Mouse (Mus musculus) hindbrain, postnatal 0 days (tissue): ENCODE measurements around the gene Trim69. TPM values are rescaled to one million over a fixed set of nuclear protein-coding genes. Genes with fewer than 3 reads are reported as not detected.

ENCODE experiments used
- ATAC-seq: fragments of 200-750 bp; cut with Nextera tagmentation; 2 replicates; pipeline ENCODE4 v1.8.0; 2017; ENCODE audit warnings: mild to moderate bottlenecking, moderate TSS enrichment, moderate library complexity
- DNase-seq: peaks from one replicate; pipeline ENCODE4 v3.0.0-alpha.2; 2015; ENCODE audit warnings: low spot score
- H3K27ac ChIP-seq: fragments of 300-500 bp; sonication (generic); 2 replicates; pipeline ENCODE4 v1.5.1; 2014; ENCODE audit warnings: mild to moderate bottlenecking
- H3K27me3 ChIP-seq: fragments of 300-500 bp; sonication (generic); 2 replicates; pipeline ENCODE4 v1.6.1; 2014; ENCODE audit warnings: low read length, mixed read lengths; ENCODE audit not compliant: insufficient read depth
- H3K36me3 ChIP-seq: fragments of 300-500 bp; sonication (generic); 2 replicates; pipeline ENCODE4 v1.6.1; 2014; ENCODE audit warnings: low read length, mixed read lengths; ENCODE audit not compliant: insufficient read depth
- H3K4me1 ChIP-seq: fragments of 300-500 bp; sonication (generic); 2 replicates; pipeline ENCODE4 v1.6.1; 2014; ENCODE audit warnings: antibody characterized with exemption, low read length, mixed read lengths; ENCODE audit not compliant: insufficient read depth
- H3K4me2 ChIP-seq: fragments of 300-500 bp; sonication (generic); 2 replicates; pipeline ENCODE4 v1.6.1; 2014; ENCODE audit warnings: low read depth, mild to moderate bottlenecking, low read length, moderate library complexity, mixed read lengths
- H3K4me3 ChIP-seq: fragments of 300-500 bp; sonication (generic); 2 replicates; pipeline ENCODE4 v1.5.1; 2014; ENCODE audit warnings: low read length
- H3K9ac ChIP-seq: fragments of 300-500 bp; sonication (generic); replicated peaks from 2 replicates; pipeline ENCODE4 v1.6.1; 2014; ENCODE audit warnings: mild to moderate bottlenecking, low read length, moderate library complexity, mixed read lengths
- H3K9me3 ChIP-seq: fragments of 300-500 bp; sonication (generic); 2 replicates; pipeline ENCODE4 v1.6.1; 2016; ENCODE audit warnings: low read length, mixed read lengths
- CTCF ChIP-seq: IDR thresholded peaks from 2 replicates; pipeline ENCODE4 v1.5.1; 2016; ENCODE audit warnings: antibody characterized with exemption, control low read depth, low read depth
- WGBS: fragments of 180-500 bp; shearing (Covaris S2); extraction: QIAGEN DNeasy Blood & Tissue Kit; methylation state at CpG from one replicate; pipeline ENCODE4 v1.1.7; 2014; 5-methylcytosine and 5-hydroxymethylcytosine counted together
- polyA plus RNA-seq: library from polyadenylated mRNA; unstranded; fragments of >200 nt; fragmentation: Nextera tagmentation; extraction: Ambion mirVana; gene quantifications from 2 replicates; pipeline ENCODE4 v1.2.1, GENCODE M21; 2015
- total RNA-seq: library from RNA; depleted of rRNA; stranded (reverse); fragments of >200 nt; gene quantifications from 2 replicates; pipeline ENCODE4 v1.2.3, GENCODE M21; 2014

Trim69 gene
- total and polyA plus RNA-seq, 2 experiments from 2014 or later: not detected

DNA sequence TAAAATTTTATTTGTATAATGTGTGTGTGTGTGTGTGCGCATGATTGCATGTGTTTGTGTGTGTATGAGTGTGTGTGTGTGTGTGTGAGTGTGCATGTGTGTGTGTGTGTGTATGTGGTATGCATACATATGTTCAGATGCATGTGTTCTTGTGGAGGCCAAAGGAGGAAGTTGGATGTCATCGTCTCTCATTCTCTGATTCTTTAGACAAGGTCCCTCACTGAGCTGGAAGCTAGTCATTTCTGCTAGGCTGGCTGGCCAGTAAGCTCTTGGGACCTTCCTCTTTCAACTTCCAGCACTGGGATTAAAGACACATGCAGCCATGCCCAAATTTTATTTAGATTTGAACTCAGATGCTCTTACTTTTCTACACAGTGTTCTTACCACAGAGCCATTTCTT is 28.4 kb upstream of the Trim69 start:
- Histone ChIP-seq H3K27me3 (no peaks in the 10 kb centered on the region), H3K9ac (no peak overlapping the region), H3K36me3 (no peaks in the 10 kb centered on the region), H3K4me3 (no peak overlapping the region), H3K4me1 (no peaks in the 10 kb centered on the region), H3K9me3 (no peaks in the 10 kb centered on the region), H3K4me2 (no peak overlapping the region), H3K27ac (no peak overlapping the region)
- WGBS: 83% methylated on average over 2 of the region's 2 CpGs
- DNase-seq (no peak), ATAC-seq (no peak)
- no peak for TF ChIP-seq CTCF

DNA sequence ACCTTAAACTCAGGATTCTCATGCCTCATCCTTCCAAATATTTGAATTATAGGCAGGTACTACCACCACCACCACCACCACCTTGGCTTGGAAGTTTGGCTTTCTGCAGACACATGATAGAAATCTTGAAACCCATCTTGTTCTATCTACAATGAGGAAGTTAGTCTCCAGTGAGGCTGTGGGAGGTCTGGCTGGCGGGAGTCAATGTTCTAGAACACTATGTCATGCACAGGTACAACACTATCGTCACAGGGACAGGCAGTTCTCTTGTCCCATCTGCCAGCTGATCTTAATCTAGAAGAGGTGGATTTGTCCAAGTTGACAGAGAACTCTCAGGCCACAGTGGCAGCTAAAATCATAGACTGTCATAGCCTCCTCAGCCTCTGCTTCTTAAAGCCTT is 27.9 kb upstream of the Trim69 start:
- no peak for DNase-seq
- Histone ChIP-seq H3K4me1 (no peaks in the 10 kb centered on the region), H3K9me3 (no peaks in the 10 kb centered on the region), H3K9ac (no peak overlapping the region), H3K27ac (no peak overlapping the region), H3K36me3 (no peaks in the 10 kb centered on the region), H3K27me3 (no peaks in the 10 kb centered on the region), H3K4me2 (no peak overlapping the region), H3K4me3 (no peak overlapping the region)
- no peak for TF ChIP-seq CTCF
- WGBS: 78% methylated on average over 2 of the region's 2 CpGs
- no peak for ATAC-seq

DNA sequence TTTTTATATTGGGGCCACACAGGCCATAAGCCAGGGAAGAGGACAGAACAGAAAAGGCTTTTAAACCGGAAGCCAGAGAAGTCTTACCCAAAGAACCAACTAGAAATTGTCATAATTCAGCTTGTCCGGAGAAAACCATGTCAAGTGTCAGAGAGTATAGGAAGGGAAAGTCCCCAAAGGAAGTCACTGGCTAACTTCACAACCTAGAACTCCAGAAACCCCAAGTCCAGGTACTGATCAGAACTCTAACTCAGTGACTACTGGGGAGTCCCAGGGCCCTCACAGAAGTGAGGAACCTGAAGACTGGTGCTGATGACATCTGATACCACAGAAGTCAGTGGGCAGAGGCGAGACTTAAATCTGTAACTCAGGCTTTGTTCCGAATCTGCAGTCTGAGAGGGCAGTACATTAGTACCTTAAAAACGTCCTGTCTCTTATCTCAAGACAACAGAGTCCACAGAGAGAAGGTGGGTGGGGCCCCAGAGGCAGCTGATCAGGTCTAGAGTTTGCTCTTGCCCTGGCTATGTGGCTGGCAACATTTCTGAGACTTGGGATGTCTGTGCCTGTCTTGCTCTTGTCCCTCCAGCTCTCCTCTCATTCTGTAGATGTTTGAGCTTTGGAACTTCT is 22.5 kb upstream of the Trim69 start:
- Histone ChIP-seq H3K36me3 (no peaks in the 10 kb centered on the region), H3K4me2 (no peak overlapping the region), H3K9me3 (no peaks in the 10 kb centered on the region), H3K4me1 (no peaks in the 10 kb centered on the region), H3K27ac (no peak overlapping the region), H3K4me3 (no peak overlapping the region), H3K27me3 (no peaks in the 10 kb centered on the region), H3K9ac (no peak overlapping the region)
- no peak for TF ChIP-seq CTCF
- ATAC-seq (no peak), DNase-seq (no peak)
- 72% methylated on average over 5 of the region's 5 CpGs for WGBS

DNA sequence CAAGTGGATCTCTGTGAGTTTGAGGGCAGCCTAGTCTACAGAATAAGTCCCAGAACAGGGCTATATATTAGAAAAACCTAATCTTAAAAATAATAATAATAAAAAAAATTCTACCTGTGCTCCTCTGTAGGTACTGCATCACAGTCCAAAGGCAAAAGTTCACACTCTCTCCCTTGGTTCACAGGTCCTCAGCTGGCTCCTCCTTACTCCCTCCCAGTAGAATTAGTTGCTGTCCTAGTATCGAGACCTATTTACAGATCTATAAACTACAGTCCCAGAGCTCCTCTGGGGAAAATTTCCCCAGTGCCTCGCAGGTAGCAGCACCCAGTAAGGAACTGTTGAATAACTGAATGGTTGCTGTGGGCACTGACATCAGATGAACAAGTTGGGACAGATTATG is 19.7 kb upstream of the Trim69 start:
- H3K27me3 ChIP-seq: no peaks in the 10 kb centered on the region
- no peaks in the 10 kb centered on the region for H3K4me1 ChIP-seq
- WGBS: 74% methylated on average over 2 of the region's 2 CpGs
- ATAC-seq (no peak), DNase-seq (no peak)
- H3K4me3 ChIP-seq: no peak overlapping the region
- TF ChIP-seq CTCF: no peak
- H3K9ac ChIP-seq: no peak overlapping the region
- H3K9me3 ChIP-seq: no peaks in the 10 kb centered on the region
- no peak overlapping the region for H3K4me2 ChIP-seq
- no peak overlapping the region for H3K27ac ChIP-seq
- no peaks in the 10 kb centered on the region for H3K36me3 ChIP-seq

DNA sequence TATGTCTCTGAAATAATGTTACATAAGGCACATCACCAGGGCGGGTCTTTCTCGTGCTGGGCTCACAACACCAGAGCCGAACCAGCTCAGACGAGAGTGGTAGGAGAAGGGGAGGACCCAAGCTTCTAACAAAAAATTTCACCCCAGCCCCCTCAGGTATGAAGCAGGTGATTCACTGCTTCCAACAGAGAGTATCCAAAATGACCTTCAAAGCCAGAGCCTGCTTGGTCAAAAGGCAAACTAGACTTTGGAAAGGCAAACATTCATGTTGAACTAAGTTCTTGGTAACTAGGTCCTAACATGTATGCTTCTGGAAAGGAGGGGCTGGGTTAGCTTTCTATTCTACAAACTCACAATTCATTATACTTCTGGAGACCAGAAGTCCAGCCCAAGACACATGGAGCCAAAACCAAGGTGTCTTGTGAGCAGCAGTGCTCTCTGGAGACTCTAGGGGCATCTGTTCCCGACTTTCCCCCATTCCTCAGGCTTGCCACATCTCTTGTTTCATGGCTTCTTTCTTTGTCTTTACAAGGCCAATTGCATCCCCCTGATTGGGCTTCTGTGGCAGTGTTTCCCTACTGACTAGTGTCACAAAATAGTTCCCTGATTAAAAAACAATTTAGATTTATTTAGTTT is 19.1 kb upstream of the Trim69 start:
- no peak overlapping the region for H3K4me2 ChIP-seq
- H3K36me3 ChIP-seq: no peaks in the 10 kb centered on the region
- H3K4me1 ChIP-seq: no peaks in the 10 kb centered on the region
- no peak overlapping the region for H3K27ac ChIP-seq
- H3K9ac ChIP-seq: no peak overlapping the region
- H3K4me3 ChIP-seq: no peak overlapping the region
- no peak for ATAC-seq
- H3K9me3 ChIP-seq: no peaks in the 10 kb centered on the region
- no peak for DNase-seq
- no peaks in the 10 kb centered on the region for H3K27me3 ChIP-seq
- WGBS: 73% methylated on average over 5 of the region's 5 CpGs
- peak; percentile 18; the same call in 1 of the 2 replicates for TF ChIP-seq CTCF

DNA sequence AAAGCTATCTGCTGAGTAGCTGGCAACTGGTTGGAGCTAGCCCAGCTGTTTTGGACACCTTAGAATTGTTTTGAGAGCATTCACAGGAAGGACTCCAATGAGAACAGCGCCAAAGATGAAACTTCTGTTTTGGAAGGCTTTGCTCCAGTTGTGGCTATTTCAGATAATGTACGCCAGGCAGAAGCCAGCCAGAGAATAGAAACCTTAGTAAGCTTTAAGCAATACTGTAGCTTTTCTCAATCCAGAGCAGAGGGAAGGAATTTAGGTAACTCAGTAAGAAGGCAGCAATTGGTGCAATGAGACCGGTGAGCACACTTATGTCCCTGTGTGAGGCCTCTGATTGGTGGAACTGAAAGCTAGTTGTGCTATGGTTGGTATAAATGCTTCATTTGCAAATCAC is 17.4 kb upstream of the Trim69 start:
- H3K36me3 ChIP-seq: no peaks in the 10 kb centered on the region
- no peaks in the 10 kb centered on the region for H3K27me3 ChIP-seq
- ATAC-seq (no peak), DNase-seq (no peak)
- 93% methylated on average over 3 of the region's 3 CpGs for WGBS
- no peak for TF ChIP-seq CTCF
- no peaks in the 10 kb centered on the region for H3K9me3 ChIP-seq
- H3K4me3 ChIP-seq: no peak overlapping the region
- no peak overlapping the region for H3K4me2 ChIP-seq
- no peak overlapping the region for H3K9ac ChIP-seq
- no peak overlapping the region for H3K27ac ChIP-seq
- 0 out of 2 replicates have a peak, but pooled peaks cover 3% of the 10 kb centered on the region for H3K4me1 ChIP-seq

DNA sequence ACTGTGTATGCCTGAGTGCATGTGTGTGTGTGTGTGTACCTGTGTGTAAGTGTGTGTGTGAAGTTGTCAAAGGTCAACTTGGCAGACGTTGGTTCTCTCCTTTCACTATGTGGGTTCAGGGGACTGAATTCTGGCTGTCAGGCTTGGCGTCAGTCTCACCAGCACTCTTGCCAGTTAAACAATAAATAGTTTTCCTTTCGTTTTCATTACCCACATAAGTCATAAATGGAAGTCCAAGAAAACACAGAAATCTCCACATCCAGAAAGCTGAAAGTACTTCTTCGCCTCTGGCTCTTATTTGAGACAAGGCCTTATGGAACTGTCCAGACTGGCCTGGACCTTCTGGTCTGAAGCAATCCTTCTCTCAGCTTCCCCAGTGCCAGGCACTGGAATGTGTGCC is 14.7 kb upstream of the Trim69 start:
- H3K4me1 ChIP-seq: 0 out of 2 replicates have a peak, but pooled peaks cover 6% of the 10 kb centered on the region
- no peak overlapping the region for H3K27ac ChIP-seq
- no peak overlapping the region for H3K9ac ChIP-seq
- H3K9me3 ChIP-seq: no peaks in the 10 kb centered on the region
- TF ChIP-seq CTCF: no peak
- H3K4me3 ChIP-seq: no peak overlapping the region
- WGBS: 68% methylated on average over 4 of the region's 4 CpGs
- no peaks in the 10 kb centered on the region for H3K27me3 ChIP-seq
- DNase-seq: no peak
- H3K4me2 ChIP-seq: no peak overlapping the region
- ATAC-seq: no peak
- no peaks in the 10 kb centered on the region for H3K36me3 ChIP-seq
